Mouse (Mus musculus) kidney, adult 2 months (tissue): ENCODE results near the gene Cacna1i.

Experiments
- CTCF ChIP-seq: fragments of 200-500 bp; conservative IDR thresholded peaks from 2 replicates; pipeline ENCODE4 v1.5.1; 2011; ENCODE audit warnings: low read depth, mild to moderate bottlenecking, control low read depth, low read length, moderate library complexity, mixed read lengths; ENCODE audit not compliant: insufficient read depth, insufficient read length
- POLR2A ChIP-seq: fragments of 200-500 bp; IDR thresholded peaks from one replicate; pipeline ENCODE4 v1.6.1; 2011; ENCODE audit warnings: low read depth, low read length, control low read depth

DNA sequence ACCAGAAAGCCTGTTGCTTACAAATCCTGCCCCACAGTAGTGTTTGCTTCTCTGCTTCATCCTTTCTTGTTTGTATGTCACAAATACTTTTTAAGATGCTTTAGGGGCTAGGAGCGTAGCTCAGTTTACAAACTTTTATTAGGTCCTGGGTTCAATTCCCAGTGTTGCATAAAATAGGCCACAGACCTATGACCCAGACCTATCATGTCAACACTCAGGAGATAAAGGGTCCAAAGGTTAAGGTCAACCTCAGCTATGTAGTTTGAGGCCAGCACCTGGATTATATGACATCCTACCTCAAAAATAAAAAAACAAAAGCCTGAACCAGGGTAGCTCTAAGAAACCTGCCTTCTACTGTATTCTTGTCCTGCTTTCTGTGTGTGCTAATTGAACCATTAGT lies 38.4 kb upstream of the Cacna1i start:
- TF ChIP-seq CTCF = no peak
- TF ChIP-seq POLR2A = no peak
